Mouse (Mus musculus): ENCODE measurements around the gene Blm. TPM values are rescaled to one million over a fixed set of nuclear protein-coding genes. Genes with fewer than 3 reads are reported as not detected.

Blm gene
- polyA plus RNA-seq, 1 experiment from 2014 or later, result 6.8 TPM

- no peak overlapping the region for H3K9ac ChIP-seq (ENCODE audit: low read depth, low read length)
- WGBS, result 75% methylated on average over 1 of the region's 1 CpGs
- no peak overlapping the region for H3K27ac ChIP-seq (ENCODE audit: low read length)
- no peak for ATAC-seq
- H3K27me3 ChIP-seq (ENCODE audit: control insufficient read depth, insufficient read depth, low read depth, low read length), result no peaks in the 10 kb centered on the region
- no peak overlapping the region for H3K4me3 ChIP-seq (ENCODE audit: low read depth, low read length)
- no peak overlapping the region for H3K4me2 ChIP-seq (ENCODE audit: low read length)
- no peaks in the 10 kb centered on the region for H3K4me1 ChIP-seq (ENCODE audit: control insufficient read depth, insufficient read depth, low read length)
- no peaks in the 10 kb centered on the region for H3K9me3 ChIP-seq (replicated peaks; ENCODE audit: control insufficient read depth, low read length, poor library complexity, severe bottlenecking)
- H3K36me3 ChIP-seq (ENCODE audit: control insufficient read depth, insufficient read depth, low read length), result peaks cover 3% of the 10 kb centered on the region; the same call in 1 of the 2 replicates
Observed at GRCm38 (mm10) chr7:80489445-80489844, 45.5 kb downstream of the Blm start.

DNA sequence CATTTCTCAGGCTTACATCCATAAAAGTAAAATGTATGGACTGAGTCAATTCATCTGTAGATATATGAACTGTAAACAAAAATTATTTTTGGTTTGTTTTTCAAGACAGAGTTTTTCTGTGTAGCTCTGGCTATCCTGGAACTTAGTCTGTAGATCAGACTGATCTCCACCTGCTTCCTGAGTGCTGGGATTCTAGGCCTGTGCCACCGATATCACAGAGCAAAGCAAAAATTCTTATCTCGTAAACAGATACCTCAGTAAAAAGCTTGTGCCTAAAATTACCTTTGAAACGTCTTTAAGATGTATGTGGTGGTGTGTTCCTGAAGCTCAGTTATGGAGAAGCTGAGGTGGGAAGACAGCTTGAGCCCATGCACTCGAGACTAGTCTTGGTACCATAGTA is 47.7 kb downstream of the Blm start:
- no peak overlapping the region for H3K4me2 ChIP-seq (ENCODE audit: low read length)
- H3K9me3 ChIP-seq (replicated peaks; ENCODE audit: control insufficient read depth, low read length, poor library complexity, severe bottlenecking), result no peaks in the 10 kb centered on the region
- no peaks in the 10 kb centered on the region for H3K27me3 ChIP-seq (ENCODE audit: control insufficient read depth, insufficient read depth, low read depth, low read length)
- no peak for ATAC-seq
- H3K27ac ChIP-seq (ENCODE audit: low read length), result no peak overlapping the region
- no peak overlapping the region for H3K4me3 ChIP-seq (ENCODE audit: low read depth, low read length)
- no peaks in the 10 kb centered on the region for H3K4me1 ChIP-seq (ENCODE audit: control insufficient read depth, insufficient read depth, low read length)
- 89% methylated on average over 4 of the region's 4 CpGs for WGBS
- no peak overlapping the region for H3K9ac ChIP-seq (ENCODE audit: low read depth, low read length)
- H3K36me3 ChIP-seq (ENCODE audit: control insufficient read depth, insufficient read depth, low read length), result no peaks in the 10 kb centered on the region

DNA sequence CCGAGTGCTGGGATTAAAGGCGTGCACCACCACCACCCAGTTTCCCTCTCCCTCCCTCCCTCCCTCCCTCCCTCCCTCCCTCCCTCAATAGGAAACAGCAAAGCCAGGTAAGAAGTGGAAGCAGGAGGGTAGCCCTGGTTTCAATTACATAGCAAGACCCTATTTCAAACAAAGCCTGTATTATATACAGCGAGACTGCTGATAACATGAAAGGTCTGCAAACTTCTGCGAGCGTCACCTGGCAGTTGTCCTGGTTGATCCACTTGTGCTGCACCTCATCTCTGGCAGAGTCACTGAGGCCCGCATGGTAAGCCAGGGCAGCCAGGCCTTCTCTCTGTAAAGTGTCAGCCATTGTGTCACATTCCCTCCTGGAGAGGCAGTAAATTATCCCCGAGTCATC is 54.8 kb downstream of the Blm start:
- Histone ChIP-seq H3K36me3 (ENCODE audit: control insufficient read depth, insufficient read depth, low read length) (no peaks in the 10 kb centered on the region), H3K27ac (ENCODE audit: low read length) (no peak overlapping the region), H3K27me3 (ENCODE audit: control insufficient read depth, insufficient read depth, low read depth, low read length) (no peaks in the 10 kb centered on the region), H3K9me3 (replicated peaks; ENCODE audit: control insufficient read depth, low read length, poor library complexity, severe bottlenecking) (no peaks in the 10 kb centered on the region), H3K4me3 (ENCODE audit: low read depth, low read length) (no peak overlapping the region), H3K4me2 (ENCODE audit: low read length) (no peak overlapping the region), H3K9ac (ENCODE audit: low read depth, low read length) (no peak overlapping the region), H3K4me1 (ENCODE audit: control insufficient read depth, insufficient read depth, low read length) (no peaks in the 10 kb centered on the region)
- no peak for ATAC-seq
- WGBS, result 84% methylated on average over 7 of the region's 7 CpGs

GRCm38 (mm10) chr7:80473837-80474236 is 61.1 kb downstream of the Blm start:
- no peak for ATAC-seq
- Histone ChIP-seq H3K9ac (ENCODE audit: low read depth, low read length) (no peak overlapping the region), H3K9me3 (replicated peaks; ENCODE audit: control insufficient read depth, low read length, poor library complexity, severe bottlenecking) (no peaks in the 10 kb centered on the region), H3K27me3 (ENCODE audit: control insufficient read depth, insufficient read depth, low read depth, low read length) (no peaks in the 10 kb centered on the region), H3K27ac (ENCODE audit: low read length) (no peak overlapping the region), H3K4me2 (ENCODE audit: low read length) (no peak overlapping the region), H3K4me3 (ENCODE audit: low read depth, low read length) (no peak overlapping the region), H3K36me3 (ENCODE audit: control insufficient read depth, insufficient read depth, low read length) (no peaks in the 10 kb centered on the region), H3K4me1 (ENCODE audit: control insufficient read depth, insufficient read depth, low read length) (no peaks in the 10 kb centered on the region)
- WGBS, result 96% methylated on average over 7 of the region's 7 CpGs

DNA sequence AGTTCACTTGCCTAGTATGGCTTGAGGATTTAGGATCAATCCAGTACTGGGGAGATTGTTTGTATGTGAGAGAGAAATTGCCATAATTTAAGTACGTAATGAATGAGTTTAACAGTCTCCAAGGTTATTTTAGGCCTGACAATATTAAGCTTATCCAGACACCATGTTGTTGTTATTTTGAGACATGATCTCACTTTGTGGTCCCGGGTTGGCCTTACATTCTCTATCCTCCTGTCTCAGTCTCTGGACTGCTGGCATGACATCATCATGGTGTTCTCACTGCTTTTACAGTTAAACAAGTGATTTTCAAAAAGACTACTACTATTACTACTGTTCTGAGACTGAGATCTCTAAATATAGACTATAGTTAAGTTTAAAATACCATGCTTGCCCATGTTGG is 66.1 kb downstream of the Blm start:
- no peaks in the 10 kb centered on the region for H3K9me3 ChIP-seq (replicated peaks; ENCODE audit: control insufficient read depth, low read length, poor library complexity, severe bottlenecking)
- H3K27ac ChIP-seq (ENCODE audit: low read length), result no peak overlapping the region
- 88% methylated on average over 2 of the region's 2 CpGs for WGBS
- H3K36me3 ChIP-seq (ENCODE audit: control insufficient read depth, insufficient read depth, low read length), result no peaks in the 10 kb centered on the region
- no peak for ATAC-seq
- H3K4me3 ChIP-seq (ENCODE audit: low read depth, low read length), result no peak overlapping the region
- H3K9ac ChIP-seq (ENCODE audit: low read depth, low read length), result no peak overlapping the region
- H3K4me2 ChIP-seq (ENCODE audit: low read length), result no peak overlapping the region
- no peaks in the 10 kb centered on the region for H3K4me1 ChIP-seq (ENCODE audit: control insufficient read depth, insufficient read depth, low read length)
- H3K27me3 ChIP-seq (ENCODE audit: control insufficient read depth, insufficient read depth, low read depth, low read length), result no peaks in the 10 kb centered on the region

GRCm38 (mm10) chr7:80467334-80467733 is 67.6 kb downstream of the Blm start:
- WGBS, result 92% methylated on average over 2 of the region's 2 CpGs
- ATAC-seq, result no peak
- H3K9ac ChIP-seq (ENCODE audit: low read depth, low read length), result no peak overlapping the region
- H3K4me3 ChIP-seq (ENCODE audit: low read depth, low read length), result no peak overlapping the region
- no peaks in the 10 kb centered on the region for H3K4me1 ChIP-seq (ENCODE audit: control insufficient read depth, insufficient read depth, low read length)
- no peak overlapping the region for H3K4me2 ChIP-seq (ENCODE audit: low read length)
- H3K9me3 ChIP-seq (replicated peaks; ENCODE audit: control insufficient read depth, low read length, poor library complexity, severe bottlenecking), result no peaks in the 10 kb centered on the region
- no peaks in the 10 kb centered on the region for H3K27me3 ChIP-seq (ENCODE audit: control insufficient read depth, insufficient read depth, low read depth, low read length)
- H3K36me3 ChIP-seq (ENCODE audit: control insufficient read depth, insufficient read depth, low read length), result no peaks in the 10 kb centered on the region
- no peak overlapping the region for H3K27ac ChIP-seq (ENCODE audit: low read length)

DNA sequence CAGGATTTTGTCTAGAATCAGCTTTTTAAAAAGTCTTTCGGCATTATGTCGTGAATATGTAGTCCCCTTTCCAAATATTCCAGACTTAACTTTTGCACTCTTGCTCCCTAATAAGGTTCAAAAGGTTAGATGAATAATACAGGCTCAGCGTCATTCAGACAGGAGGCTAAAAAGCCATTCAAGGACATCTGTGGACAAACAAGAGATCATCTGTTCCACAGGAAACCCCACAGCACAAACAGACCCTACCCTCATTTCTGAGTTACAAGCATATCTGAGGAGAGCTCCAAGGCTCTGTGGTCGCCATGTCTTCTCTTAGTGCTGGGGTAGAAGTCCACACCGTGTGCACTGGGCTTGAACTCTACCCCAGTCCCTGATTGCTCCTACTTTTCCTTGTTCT is 70.1 kb downstream of the Blm start:
- WGBS, result 85% methylated on average over 5 of the region's 5 CpGs
- Histone ChIP-seq H3K4me3 (ENCODE audit: low read depth, low read length) (no peak overlapping the region), H3K27ac (ENCODE audit: low read length) (no peak overlapping the region), H3K9me3 (replicated peaks; ENCODE audit: control insufficient read depth, low read length, poor library complexity, severe bottlenecking) (no peaks in the 10 kb centered on the region), H3K4me1 (ENCODE audit: control insufficient read depth, insufficient read depth, low read length) (no peaks in the 10 kb centered on the region), H3K9ac (ENCODE audit: low read depth, low read length) (no peak overlapping the region), H3K27me3 (ENCODE audit: control insufficient read depth, insufficient read depth, low read depth, low read length) (no peaks in the 10 kb centered on the region), H3K36me3 (ENCODE audit: control insufficient read depth, insufficient read depth, low read length) (0 out of 2 replicates have a peak, but pooled peaks cover 3% of the 10 kb centered on the region), H3K4me2 (ENCODE audit: low read length) (no peak overlapping the region)
- ATAC-seq, result no peak

- H3K4me2 ChIP-seq (ENCODE audit: low read length), result no peak overlapping the region
- no peak overlapping the region for H3K4me3 ChIP-seq (ENCODE audit: low read depth, low read length)
- no peaks in the 10 kb centered on the region for H3K27me3 ChIP-seq (ENCODE audit: control insufficient read depth, insufficient read depth, low read depth, low read length)
- WGBS, result 92% methylated on average over 7 of the region's 7 CpGs
- H3K36me3 ChIP-seq (ENCODE audit: control insufficient read depth, insufficient read depth, low read length), result 0 out of 2 replicates have a peak, but pooled peaks cover 3% of the 10 kb centered on the region
- no peaks in the 10 kb centered on the region for H3K9me3 ChIP-seq (replicated peaks; ENCODE audit: control insufficient read depth, low read length, poor library complexity, severe bottlenecking)
- H3K9ac ChIP-seq (ENCODE audit: low read depth, low read length), result no peak overlapping the region
- no peaks in the 10 kb centered on the region for H3K4me1 ChIP-seq (ENCODE audit: control insufficient read depth, insufficient read depth, low read length)
- no peak overlapping the region for H3K27ac ChIP-seq (ENCODE audit: low read length)
- ATAC-seq, result no peak
Observed at GRCm38 (mm10) chr7:80461891-80462290, 73.0 kb downstream of the Blm start.

DNA sequence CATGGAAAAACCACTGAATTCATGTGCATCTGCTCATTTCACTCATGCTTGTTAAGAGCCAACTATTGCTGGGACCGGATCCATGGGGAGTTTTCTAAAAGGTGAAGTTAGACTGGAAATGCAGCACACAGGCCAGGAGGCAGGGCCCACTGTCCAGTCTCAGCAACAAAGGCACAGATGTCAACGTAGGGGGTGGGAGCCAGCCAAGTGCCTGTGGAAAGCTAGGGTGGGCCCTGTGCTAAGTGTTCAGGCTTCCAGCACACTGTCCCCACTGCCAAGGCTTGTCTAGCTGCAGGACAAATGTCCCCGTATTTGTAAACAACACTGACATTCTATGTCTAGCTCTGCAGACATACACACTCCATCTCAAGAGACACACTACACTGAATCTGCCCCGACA is 74.0 kb downstream of the Blm start:
- H3K9me3 ChIP-seq (replicated peaks; ENCODE audit: control insufficient read depth, low read length, poor library complexity, severe bottlenecking), result no peaks in the 10 kb centered on the region
- H3K9ac ChIP-seq (ENCODE audit: low read depth, low read length), result no peak overlapping the region
- H3K4me1 ChIP-seq (ENCODE audit: control insufficient read depth, insufficient read depth, low read length), result no peaks in the 10 kb centered on the region
- 90% methylated on average over 4 of the region's 4 CpGs for WGBS
- H3K4me3 ChIP-seq (ENCODE audit: low read depth, low read length), result no peak overlapping the region
- H3K4me2 ChIP-seq (ENCODE audit: low read length), result no peak overlapping the region
- H3K27ac ChIP-seq (ENCODE audit: low read length), result no peak overlapping the region
- no peak for ATAC-seq
- H3K27me3 ChIP-seq (ENCODE audit: control insufficient read depth, insufficient read depth, low read depth, low read length), result no peaks in the 10 kb centered on the region
- 0 out of 2 replicates have a peak, but pooled peaks cover 3% of the 10 kb centered on the region for H3K36me3 ChIP-seq (ENCODE audit: control insufficient read depth, insufficient read depth, low read length)

- Histone ChIP-seq H3K4me3 (ENCODE audit: low read depth, low read length) (no peak overlapping the region), H3K9ac (ENCODE audit: low read depth, low read length) (no peak overlapping the region), H3K27me3 (ENCODE audit: control insufficient read depth, insufficient read depth, low read depth, low read length) (no peaks in the 10 kb centered on the region), H3K27ac (ENCODE audit: low read length) (no peak overlapping the region), H3K9me3 (replicated peaks; ENCODE audit: control insufficient read depth, low read length, poor library complexity, severe bottlenecking) (no peaks in the 10 kb centered on the region), H3K4me2 (ENCODE audit: low read length) (no peak overlapping the region), H3K36me3 (ENCODE audit: control insufficient read depth, insufficient read depth, low read length) (0 out of 2 replicates have a peak, but pooled peaks cover 3% of the 10 kb centered on the region), H3K4me1 (ENCODE audit: control insufficient read depth, insufficient read depth, low read length) (no peaks in the 10 kb centered on the region)
- no peak for ATAC-seq
- WGBS, result 95% methylated on average over 5 of the region's 5 CpGs
Observed at GRCm38 (mm10) chr7:80460199-80460598, 74.7 kb downstream of the Blm start.

All from midbrain, embryonic 16.5 days (tissue).